Mouse (Mus musculus): ENCODE results near the gene Uaca. TPM values are rescaled to one million over a fixed set of nuclear protein-coding genes. Genes with fewer than 3 reads are reported as not detected.

Uaca gene
- total RNA-seq, 2 experiments from 2014 or later: 119 to 145 TPM

GRCm38 (mm10) chr9:60876531-60876930 is 82.2 kb downstream of the Uaca start:
- Histone ChIP-seq H3K4me3 (no peak overlapping the region), H3K27ac (no peak overlapping the region)
- intact Hi-C loops (cut with DNase I): no loop called here
- TF ChIP-seq CTCF (IDR thresholded peaks at IDR 0.05): no peak
- no peak for DNase-seq

- no peak for DNase-seq
- intact Hi-C loops (cut with DNase I): no loop called here
- TF ChIP-seq CTCF (IDR thresholded peaks at IDR 0.05): no peak
- Histone ChIP-seq H3K4me3 (no peak overlapping the region), H3K27ac (no peak overlapping the region)
Measured at GRCm38 (mm10) chr9:60878051-60878557, 83.8 kb downstream of the Uaca start.

GRCm38 (mm10) chr9:60878630-60879029 is 84.3 kb downstream of the Uaca start:
- Histone ChIP-seq H3K27ac (no peak overlapping the region), H3K4me3 (no peak overlapping the region)
- TF ChIP-seq CTCF (IDR thresholded peaks at IDR 0.05): no peak
- intact Hi-C loops (cut with DNase I): no loop called here
- DNase-seq: no peak

- H3K4me3 ChIP-seq: no peak overlapping the region
- no peak for DNase-seq
- no peak for TF ChIP-seq CTCF (IDR thresholded peaks at IDR 0.05)
- intact Hi-C loops (cut with DNase I): no loop called here
- H3K27ac ChIP-seq: no peak overlapping the region
Measured at GRCm38 (mm10) chr9:60885148-60885547, 90.8 kb downstream of the Uaca start.

- Histone ChIP-seq H3K27ac (no peak overlapping the region), H3K4me3 (no peak overlapping the region)
- intact Hi-C loops (cut with DNase I): no loop called here
- no peak for DNase-seq
- no peak for TF ChIP-seq CTCF (IDR thresholded peaks at IDR 0.05)
Measured at GRCm38 (mm10) chr9:60886431-60887371, 92.4 kb downstream of the Uaca start.

GRCm38 (mm10) chr9:60887389-60887811 is 93.1 kb downstream of the Uaca start:
- peak; percentile 46 for TF ChIP-seq CTCF (IDR thresholded peaks at IDR 0.05)
- no peak overlapping the region for H3K4me3 ChIP-seq
- H3K27ac ChIP-seq: no peak overlapping the region
- intact Hi-C loops (cut with DNase I): no loop called here
- no peak for DNase-seq

- no peak overlapping the region for H3K27ac ChIP-seq
- no peak for DNase-seq
- TF ChIP-seq CTCF (IDR thresholded peaks at IDR 0.05): no peak
- intact Hi-C loops (cut with DNase I): loop anchor here (10.0 kb wide), 1 partner anchor 1001 kb away; no protein-coding TSS in a partner anchor
- no peak overlapping the region for H3K4me3 ChIP-seq
Measured at GRCm38 (mm10) chr9:60893511-60893910, 99.2 kb downstream of the Uaca start.

GRCm38 (mm10) chr9:60895486-60896110 is 101.3 kb downstream of the Uaca start:
- peak; percentile 68 for TF ChIP-seq CTCF (IDR thresholded peaks at IDR 0.05)
- Histone ChIP-seq H3K27ac (no peak overlapping the region), H3K4me3 (no peak overlapping the region)
- intact Hi-C loops (cut with DNase I): loop anchor here (10.0 kb wide), 1 partner anchor 999 kb away; no protein-coding TSS in a partner anchor
- DNase-seq: peak; percentile 49

GRCm38 (mm10) chr9:60898291-60899020 is 104.1 kb downstream of the Uaca start:
- intact Hi-C loops (cut with DNase I): loop anchor here (10.0 kb wide), 1 partner anchor 996 kb away; no protein-coding TSS in a partner anchor
- no peak for TF ChIP-seq CTCF (IDR thresholded peaks at IDR 0.05)
- no peak for DNase-seq

GRCm38 (mm10) chr9:60899201-60899600 is 104.9 kb downstream of the Uaca start:
- no peak for TF ChIP-seq CTCF (IDR thresholded peaks at IDR 0.05)
- peak overlapping the region; percentile 28; the same call in 1 of the 2 replicates for H3K27ac ChIP-seq
- intact Hi-C loops (cut with DNase I): loop anchor here (10.0 kb wide), 1 partner anchor 996 kb away; no protein-coding TSS in a partner anchor
- H3K4me3 ChIP-seq: no peak overlapping the region
- no peak for DNase-seq

More at GRCm38 (mm10) chr9:60898291-60899020, 104.1 kb downstream of the Uaca start:
- H3K27ac ChIP-seq: no peak overlapping the region
- no peak overlapping the region for H3K4me3 ChIP-seq

GRCm38 (mm10) chr9:60899797-60900459 is 105.6 kb downstream of the Uaca start:
- Histone ChIP-seq H3K4me3 (no peak overlapping the region), H3K27ac (no peak overlapping the region)
- intact Hi-C loops (cut with DNase I): loop anchor here (10.0 kb wide), 1 partner anchor 995 kb away; no protein-coding TSS in a partner anchor
- TF ChIP-seq CTCF (IDR thresholded peaks at IDR 0.05): no peak
- no peak for DNase-seq

- TF ChIP-seq CTCF (IDR thresholded peaks at IDR 0.05): no peak
- intact Hi-C loops (cut with DNase I): no loop called here
- H3K27ac ChIP-seq: no peak overlapping the region
Measured at GRCm38 (mm10) chr9:60912266-60912665, 117.9 kb downstream of the Uaca start.

More at GRCm38 (mm10) chr9:60912266-60912665, 117.9 kb downstream of the Uaca start:
- no peak for DNase-seq
- H3K4me3 ChIP-seq: no peak overlapping the region
